Mouse (Mus musculus): ENCODE measurements around the gene C1qtnf4. TPM values are rescaled to one million over a fixed set of nuclear protein-coding genes. Genes with fewer than 3 reads are reported as not detected.

C1qtnf4 gene
- polyA plus RNA-seq, 1 experiment from 2014 or later = 1.6 TPM

DNA sequence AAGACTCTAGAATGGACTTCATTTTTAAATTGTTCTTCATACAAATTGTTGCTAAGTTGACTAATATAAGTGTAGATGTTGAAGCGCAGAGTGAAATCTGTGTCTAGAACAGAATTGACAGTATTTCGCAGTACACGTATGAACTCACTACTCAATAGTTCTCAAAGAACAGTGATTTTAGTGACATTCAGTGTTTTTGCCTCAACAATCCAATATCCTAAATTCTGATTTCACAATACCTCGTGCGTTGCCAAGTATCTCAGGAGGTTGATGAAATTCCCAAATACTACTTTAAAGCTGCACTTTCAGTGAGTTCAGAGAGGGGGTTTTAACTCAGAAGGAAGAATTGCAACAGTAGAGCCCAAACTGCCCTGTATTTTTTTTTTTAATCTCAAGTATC lies 37.3 kb upstream of the C1qtnf4 start:
- 82% methylated on average over 5 of the region's 5 CpGs for WGBS (ENCODE audit: insufficient replicate concordance)
- Histone ChIP-seq H3K4me1 (ENCODE audit: control insufficient read depth, low read depth, low read length) (peaks cover 17% of the 10 kb centered on the region), H3K9me3 (replicated peaks; ENCODE audit: control insufficient read depth, low read length) (no peaks in the 10 kb centered on the region), H3K36me3 (ENCODE audit: control insufficient read depth, insufficient read depth) (peaks cover 15% of the 10 kb centered on the region), H3K4me3 (ENCODE audit: low read depth, low read length) (peak overlapping the region; percentile 83), H3K27ac (ENCODE audit: low read length) (no peak overlapping the region), H3K4me2 (ENCODE audit: low read depth, low read length) (peak overlapping the region; percentile 78), H3K27me3 (ENCODE audit: control insufficient read depth, insufficient read depth, low read depth, low read length) (no peaks in the 10 kb centered on the region), H3K9ac (ENCODE audit: low read depth, low read length) (peak overlapping the region; percentile 88; the same call in 1 of the 2 replicates)
- ATAC-seq (ENCODE audit: low read depth) = no peak

DNA sequence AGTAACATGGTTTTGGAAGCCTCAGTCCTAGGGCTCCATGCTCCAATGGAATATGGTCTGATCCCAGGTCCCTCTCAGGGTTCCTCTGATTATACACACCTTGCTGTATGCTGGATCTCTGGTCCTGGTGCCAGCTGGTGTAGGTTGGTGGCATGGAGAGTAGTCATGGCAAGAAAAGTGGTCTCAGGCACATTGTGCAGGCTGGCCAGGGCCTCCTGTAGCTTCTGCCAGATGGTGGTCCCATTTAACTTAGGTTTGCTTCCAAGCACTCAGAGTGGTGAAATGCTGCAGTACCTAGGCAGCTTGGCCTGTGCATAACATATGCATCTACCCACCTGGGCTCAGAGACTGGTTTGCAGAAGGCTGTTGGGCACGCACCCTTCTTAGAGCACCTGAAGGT lies 35.3 kb upstream of the C1qtnf4 start:
- Histone ChIP-seq H3K4me2 (ENCODE audit: low read depth, low read length) (no peak overlapping the region), H3K4me3 (ENCODE audit: low read depth, low read length) (no peak overlapping the region), H3K27ac (ENCODE audit: low read length) (no peak overlapping the region), H3K4me1 (ENCODE audit: control insufficient read depth, low read depth, low read length) (peaks cover 17% of the 10 kb centered on the region), H3K36me3 (ENCODE audit: control insufficient read depth, insufficient read depth) (peaks cover 18% of the 10 kb centered on the region), H3K27me3 (ENCODE audit: control insufficient read depth, insufficient read depth, low read depth, low read length) (no peaks in the 10 kb centered on the region), H3K9me3 (replicated peaks; ENCODE audit: control insufficient read depth, low read length) (no peaks in the 10 kb centered on the region), H3K9ac (ENCODE audit: low read depth, low read length) (no peak overlapping the region)
- WGBS (ENCODE audit: insufficient replicate concordance) = 81% methylated on average over 1 of the region's 1 CpGs
- no peak for ATAC-seq (ENCODE audit: low read depth)

DNA sequence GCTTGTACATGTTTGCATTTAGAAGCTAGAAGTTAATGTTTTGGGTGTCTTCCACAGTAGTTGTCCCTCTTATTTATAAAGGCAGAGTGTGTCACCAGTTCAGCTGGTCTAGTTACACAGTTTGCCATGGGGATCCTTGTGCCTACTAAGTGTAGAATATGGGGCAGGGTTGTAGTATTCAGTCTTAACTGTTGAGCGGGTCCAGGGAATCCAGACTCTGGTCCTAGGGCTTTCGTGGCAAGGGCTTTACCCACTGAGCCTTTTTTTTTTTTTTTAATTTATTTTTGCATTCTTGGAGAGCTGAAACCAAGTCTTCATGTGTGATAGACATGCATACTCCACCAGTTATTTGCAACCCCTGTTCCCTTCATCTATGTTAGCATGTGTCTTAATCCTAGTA lies 24.2 kb upstream of the C1qtnf4 start:
- Histone ChIP-seq H3K9ac (ENCODE audit: low read depth, low read length) (no peak overlapping the region), H3K4me1 (ENCODE audit: control insufficient read depth, low read depth, low read length) (no peaks in the 10 kb centered on the region), H3K36me3 (ENCODE audit: control insufficient read depth, insufficient read depth) (peaks cover 40% of the 10 kb centered on the region), H3K27me3 (ENCODE audit: control insufficient read depth, insufficient read depth, low read depth, low read length) (no peaks in the 10 kb centered on the region), H3K27ac (ENCODE audit: low read length) (no peak overlapping the region), H3K9me3 (replicated peaks; ENCODE audit: control insufficient read depth, low read length) (no peaks in the 10 kb centered on the region), H3K4me3 (ENCODE audit: low read depth, low read length) (no peak overlapping the region), H3K4me2 (ENCODE audit: low read depth, low read length) (no peak overlapping the region)
- 86% methylated on average over 2 of the region's 2 CpGs for WGBS (ENCODE audit: insufficient replicate concordance)
- no peak for ATAC-seq (ENCODE audit: low read depth)

DNA sequence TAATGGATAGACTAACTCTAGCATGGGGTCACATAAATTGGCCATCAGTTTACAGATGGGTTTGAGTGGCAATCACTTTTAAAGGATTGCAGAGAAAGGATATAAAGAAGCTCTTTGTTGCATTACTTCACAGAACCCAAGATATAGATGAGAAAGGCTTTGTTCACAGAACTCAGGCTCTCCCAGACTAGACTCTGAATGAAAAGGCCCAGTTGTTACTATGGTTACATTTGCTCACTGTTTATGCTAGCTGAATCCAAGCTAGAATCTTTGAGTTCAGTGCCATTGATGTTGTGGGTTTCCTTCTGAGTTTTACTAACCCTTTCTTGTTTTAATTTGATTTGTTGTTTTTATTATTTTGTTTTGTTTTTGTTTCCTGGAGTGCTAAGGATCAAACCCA lies 21.5 kb upstream of the C1qtnf4 start:
- Histone ChIP-seq H3K36me3 (ENCODE audit: control insufficient read depth, insufficient read depth) (peaks cover 38% of the 10 kb centered on the region), H3K4me1 (ENCODE audit: control insufficient read depth, low read depth, low read length) (peaks cover 13% of the 10 kb centered on the region), H3K27ac (ENCODE audit: low read length) (no peak overlapping the region)

DNA sequence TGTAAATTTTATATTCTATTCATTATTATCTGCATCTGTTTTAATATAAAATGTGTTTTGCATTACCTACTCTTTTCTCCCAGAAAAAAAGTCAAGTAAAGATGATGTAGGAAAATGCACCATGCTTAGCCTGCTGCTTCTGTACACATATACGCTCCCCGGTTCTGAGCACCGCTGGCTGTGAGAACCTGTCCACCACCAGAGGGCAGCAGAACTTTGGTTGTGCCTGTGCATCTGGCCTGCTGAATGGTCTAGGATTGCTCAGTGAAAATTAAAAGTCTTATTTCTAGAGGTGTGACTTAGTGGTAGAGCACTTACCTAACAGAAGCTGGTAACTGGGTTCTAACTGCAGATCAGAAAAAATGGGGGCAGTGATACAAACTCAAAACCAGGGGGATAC lies 19.1 kb upstream of the C1qtnf4 start:
- Histone ChIP-seq H3K27me3 (ENCODE audit: control insufficient read depth, insufficient read depth, low read depth, low read length) (no peaks in the 10 kb centered on the region), H3K27ac (ENCODE audit: low read length) (no peak overlapping the region), H3K4me3 (ENCODE audit: low read depth, low read length) (no peak overlapping the region), H3K4me2 (ENCODE audit: low read depth, low read length) (no peak overlapping the region), H3K9me3 (replicated peaks; ENCODE audit: control insufficient read depth, low read length) (no peaks in the 10 kb centered on the region), H3K9ac (ENCODE audit: low read depth, low read length) (no peak overlapping the region), H3K36me3 (ENCODE audit: control insufficient read depth, insufficient read depth) (peaks cover 22% of the 10 kb centered on the region), H3K4me1 (ENCODE audit: control insufficient read depth, low read depth, low read length) (peaks cover 35% of the 10 kb centered on the region)
- ATAC-seq (ENCODE audit: low read depth) = peak; percentile 52
- 26% methylated on average over 3 of the region's 3 CpGs for WGBS (ENCODE audit: insufficient replicate concordance)

More for the DNA sequence above, 21.5 kb upstream of the C1qtnf4 start:
- Histone ChIP-seq H3K4me3 (ENCODE audit: low read depth, low read length) (no peak overlapping the region), H3K27me3 (ENCODE audit: control insufficient read depth, insufficient read depth, low read depth, low read length) (no peaks in the 10 kb centered on the region), H3K9ac (ENCODE audit: low read depth, low read length) (no peak overlapping the region), H3K4me2 (ENCODE audit: low read depth, low read length) (no peak overlapping the region), H3K9me3 (replicated peaks; ENCODE audit: control insufficient read depth, low read length) (no peaks in the 10 kb centered on the region)
- ATAC-seq (ENCODE audit: low read depth) = no peak

DNA sequence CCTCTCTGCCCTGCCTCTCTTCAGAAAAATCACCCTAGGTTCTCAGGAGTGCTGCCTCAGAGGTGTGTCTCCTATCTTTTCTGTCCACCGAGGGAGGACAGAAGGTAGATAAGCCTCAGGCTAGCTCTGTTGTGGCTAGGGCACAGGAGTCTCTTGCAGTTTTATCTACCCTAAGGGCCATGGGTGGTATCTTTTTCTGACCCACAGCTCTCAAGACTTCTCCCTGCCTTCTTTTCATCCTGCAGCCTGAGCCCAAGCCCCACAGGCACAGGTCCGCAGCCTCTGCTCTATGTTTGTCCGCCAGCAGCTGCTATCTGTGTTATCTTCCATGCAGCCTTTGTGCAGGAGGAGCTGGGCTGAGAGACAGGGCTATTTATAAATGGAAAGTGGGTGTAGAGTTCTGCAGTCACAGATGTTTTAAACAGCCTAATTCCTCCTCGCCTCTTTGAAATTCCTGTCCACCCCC lies 15.5 kb upstream of the C1qtnf4 start:
- 5% methylated on average over 4 of the region's 4 CpGs for WGBS (ENCODE audit: insufficient replicate concordance)
- Histone ChIP-seq H3K4me1 (ENCODE audit: control insufficient read depth, low read depth, low read length) (peaks cover 39% of the 10 kb centered on the region), H3K9me3 (replicated peaks; ENCODE audit: control insufficient read depth, low read length) (no peaks in the 10 kb centered on the region), H3K27me3 (ENCODE audit: control insufficient read depth, insufficient read depth, low read depth, low read length) (no peaks in the 10 kb centered on the region), H3K4me3 (ENCODE audit: low read depth, low read length) (0 out of 2 replicates have a peak overlapping the region, but pooled peaks have one; percentile 14), H3K4me2 (ENCODE audit: low read depth, low read length) (peak overlapping the region; percentile 58), H3K36me3 (ENCODE audit: control insufficient read depth, insufficient read depth) (peaks cover 8% of the 10 kb centered on the region), H3K9ac (ENCODE audit: low read depth, low read length) (peak overlapping the region; percentile 14; the same call in 1 of the 2 replicates), H3K27ac (ENCODE audit: low read length) (peak overlapping the region; percentile 88)
- ATAC-seq (ENCODE audit: low read depth) = peak; percentile 89

DNA sequence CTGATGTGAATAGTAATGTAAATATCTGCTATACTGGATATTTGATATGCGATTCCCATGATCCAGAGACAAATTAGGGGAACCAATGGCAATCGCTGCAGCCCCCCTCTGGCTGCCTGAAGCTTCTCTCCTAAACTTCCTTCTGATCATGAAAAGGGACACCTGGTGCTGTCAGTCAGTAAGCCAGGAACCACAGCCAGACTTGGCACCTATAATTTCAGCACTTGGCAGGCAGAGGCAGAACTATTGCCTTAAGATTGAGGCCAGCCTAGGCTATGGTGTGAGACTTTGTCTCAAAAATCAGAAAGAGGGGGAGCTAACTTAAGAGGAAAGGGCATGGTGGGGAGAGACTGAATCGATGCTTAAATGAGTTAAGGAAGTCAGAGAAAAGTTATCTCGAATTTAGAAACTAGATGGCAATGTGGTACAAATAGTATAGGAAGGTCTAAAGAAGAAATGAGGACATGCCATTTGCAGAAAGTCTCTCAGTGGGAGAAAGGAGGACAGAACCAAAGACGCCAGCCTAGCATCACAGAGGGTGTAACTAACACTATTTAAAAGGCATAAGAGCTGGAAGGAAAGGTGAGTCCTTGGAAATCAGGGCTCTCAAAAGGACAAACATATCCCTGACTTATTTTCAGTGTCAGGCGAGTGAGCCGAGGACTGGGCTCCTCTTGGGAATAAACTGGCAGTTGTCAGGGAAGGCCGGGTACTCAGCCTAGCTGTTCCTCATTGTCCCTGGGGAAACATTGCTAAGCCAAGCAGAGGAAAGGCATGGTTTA lies 14.3 kb upstream of the C1qtnf4 start:
- no peaks in the 10 kb centered on the region for H3K9me3 ChIP-seq (replicated peaks; ENCODE audit: control insufficient read depth, low read length)
- peak overlapping the region; percentile 88 for H3K27ac ChIP-seq (ENCODE audit: low read length)
- peak overlapping the region; percentile 58; the same call in 1 of the 2 replicates for H3K4me2 ChIP-seq (ENCODE audit: low read depth, low read length)
- ATAC-seq (ENCODE audit: low read depth) = no peak
- H3K9ac ChIP-seq (ENCODE audit: low read depth, low read length) = no peak overlapping the region; the same call in 1 of the 2 replicates
- H3K36me3 ChIP-seq (ENCODE audit: control insufficient read depth, insufficient read depth) = no peaks in the 10 kb centered on the region
- WGBS (ENCODE audit: insufficient replicate concordance) = 67% methylated on average over 8 of the region's 8 CpGs
- H3K27me3 ChIP-seq (ENCODE audit: control insufficient read depth, insufficient read depth, low read depth, low read length) = no peaks in the 10 kb centered on the region
- no peak overlapping the region for H3K4me3 ChIP-seq (ENCODE audit: low read depth, low read length)
- peaks cover 39% of the 10 kb centered on the region for H3K4me1 ChIP-seq (ENCODE audit: control insufficient read depth, low read depth, low read length)

DNA sequence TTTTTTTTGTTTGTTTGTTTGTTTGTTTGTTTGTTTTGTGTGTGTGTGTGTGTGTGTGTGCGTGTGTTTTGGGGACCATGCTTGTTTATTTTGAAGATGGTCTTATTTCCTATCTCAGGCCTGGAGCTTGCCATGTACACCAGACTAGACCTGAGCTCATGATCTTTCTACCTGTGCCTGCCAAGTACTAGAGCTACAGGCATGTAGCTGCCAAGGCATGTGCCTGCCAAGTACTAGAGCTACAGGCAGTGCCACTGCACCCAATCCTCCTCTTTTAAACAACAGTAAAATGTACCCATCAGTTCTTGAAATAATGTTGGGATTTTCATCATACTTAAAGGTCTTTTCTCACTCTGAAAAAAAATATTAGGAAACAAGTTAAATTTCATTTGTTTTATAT lies 11.6 kb upstream of the C1qtnf4 start:
- H3K9me3 ChIP-seq (replicated peaks; ENCODE audit: control insufficient read depth, low read length) = no peaks in the 10 kb centered on the region
- H3K36me3 ChIP-seq (ENCODE audit: control insufficient read depth, insufficient read depth) = no peaks in the 10 kb centered on the region
- H3K9ac ChIP-seq (ENCODE audit: low read depth, low read length) = no peak overlapping the region
- no peak overlapping the region for H3K4me2 ChIP-seq (ENCODE audit: low read depth, low read length)
- no peak overlapping the region for H3K27ac ChIP-seq (ENCODE audit: low read length)
- no peaks in the 10 kb centered on the region for H3K27me3 ChIP-seq (ENCODE audit: control insufficient read depth, insufficient read depth, low read depth, low read length)
- 86% methylated on average over 1 of the region's 1 CpGs for WGBS (ENCODE audit: insufficient replicate concordance)
- H3K4me3 ChIP-seq (ENCODE audit: low read depth, low read length) = no peak overlapping the region
- peaks cover 25% of the 10 kb centered on the region for H3K4me1 ChIP-seq (ENCODE audit: control insufficient read depth, low read depth, low read length)
- no peak for ATAC-seq (ENCODE audit: low read depth)

DNA sequence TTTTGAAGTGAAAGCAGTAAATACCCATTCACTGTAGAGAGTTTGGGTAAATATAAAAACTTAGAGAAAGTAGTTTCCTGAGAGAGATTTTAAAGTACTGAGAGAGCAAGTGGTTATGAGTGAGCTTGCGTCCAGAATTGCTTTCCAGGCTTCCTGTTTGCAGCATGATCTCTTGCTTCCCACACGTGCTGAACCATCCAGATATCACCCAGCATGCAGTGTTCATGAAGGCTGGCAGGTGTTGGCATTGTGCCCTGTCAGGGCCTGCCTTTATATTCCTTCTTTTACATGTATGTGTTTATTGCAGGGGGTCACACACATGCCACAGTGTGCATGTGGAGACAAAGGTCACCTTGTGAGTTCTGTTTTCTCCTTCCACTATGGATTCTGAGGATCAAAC lies 10.4 kb upstream of the C1qtnf4 start:
- WGBS (ENCODE audit: insufficient replicate concordance) = 37% methylated on average over 2 of the region's 2 CpGs
- H3K9ac ChIP-seq (ENCODE audit: low read depth, low read length) = no peak overlapping the region

More for the DNA sequence above, 10.4 kb upstream of the C1qtnf4 start:
- Histone ChIP-seq H3K27me3 (ENCODE audit: control insufficient read depth, insufficient read depth, low read depth, low read length) (no peaks in the 10 kb centered on the region), H3K27ac (ENCODE audit: low read length) (no peak overlapping the region), H3K36me3 (ENCODE audit: control insufficient read depth, insufficient read depth) (no peaks in the 10 kb centered on the region), H3K4me3 (ENCODE audit: low read depth, low read length) (no peak overlapping the region), H3K4me2 (ENCODE audit: low read depth, low read length) (no peak overlapping the region), H3K9me3 (replicated peaks; ENCODE audit: control insufficient read depth, low read length) (no peaks in the 10 kb centered on the region), H3K4me1 (ENCODE audit: control insufficient read depth, low read depth, low read length) (peaks cover 17% of the 10 kb centered on the region)
- ATAC-seq (ENCODE audit: low read depth) = no peak

All from liver, embryonic 16.5 days (tissue).